Mouse (Mus musculus) limb, embryonic 13.5 days (tissue): ENCODE results near the gene Tmem171. TPM values are rescaled to one million over a fixed set of nuclear protein-coding genes. Genes with fewer than 3 reads are reported as not detected.
A peak's percentile ranks its signal among the peaks of the same experiment; 100 is the strongest.

Experiments used
- ATAC-seq: fragments of 200-750 bp; cut with Nextera tagmentation; 2 replicates; pipeline ENCODE4 v1.8.0; 2017; ENCODE audit warnings: low read depth, moderate number of reproducible peaks, moderate TSS enrichment; ENCODE audit not compliant: low FRiP score
- H3K27ac ChIP-seq: fragments of 300-500 bp; sonication (generic); 2 replicates; pipeline ENCODE4 v1.5.1; 2015; ENCODE audit warnings: inconsistent platforms, mild to moderate bottlenecking, moderate library complexity
- H3K27me3 ChIP-seq: fragments of 300-500 bp; sonication (generic); 2 replicates; pipeline ENCODE4 v1.6.1; 2015; ENCODE audit warnings: mild to moderate bottlenecking, inconsistent platforms
- H3K36me3 ChIP-seq: fragments of 300-500 bp; sonication (generic); 2 replicates; pipeline ENCODE4 v1.6.1; 2015; ENCODE audit warnings: inconsistent platforms, mild to moderate bottlenecking, moderate library complexity
- H3K4me1 ChIP-seq: fragments of 300-500 bp; sonication (generic); 2 replicates; pipeline ENCODE4 v1.6.1; 2015; ENCODE audit warnings: inconsistent platforms
- H3K4me2 ChIP-seq: fragments of 300-500 bp; sonication (generic); replicated peaks from 2 replicates; pipeline ENCODE4 v1.6.1; 2015; ENCODE audit warnings: inconsistent platforms, mild to moderate bottlenecking, moderate library complexity
- H3K4me3 ChIP-seq: fragments of 300-500 bp; sonication (generic); 2 replicates; pipeline ENCODE4 v1.5.1; 2015; ENCODE audit warnings: moderate library complexity, mild to moderate bottlenecking, inconsistent platforms
- H3K9ac ChIP-seq: fragments of 300-500 bp; sonication (generic); 2 replicates; pipeline ENCODE4 v1.6.1; 2015; ENCODE audit warnings: mild to moderate bottlenecking, inconsistent platforms
- H3K9me3 ChIP-seq: fragments of 300-500 bp; sonication (generic); 2 replicates; pipeline ENCODE4 v1.6.1; 2016; ENCODE audit warnings: inconsistent platforms
- WGBS: fragments of 180-500 bp; shearing (Covaris S2); methylation state at CpG from one replicate; pipeline ENCODE4 v1.1.7; 2015; 5-methylcytosine and 5-hydroxymethylcytosine counted together
- polyA plus RNA-seq: library from polyadenylated mRNA; unstranded; fragments of >200 nt; fragmentation: Nextera tagmentation; extraction: Ambion mirVana; gene quantifications from 2 replicates; pipeline ENCODE4 v1.2.1, GENCODE M21; 2015

Tmem171 gene
- polyA plus RNA-seq, 1 experiment from 2014 or later: 0.34 TPM

DNA sequence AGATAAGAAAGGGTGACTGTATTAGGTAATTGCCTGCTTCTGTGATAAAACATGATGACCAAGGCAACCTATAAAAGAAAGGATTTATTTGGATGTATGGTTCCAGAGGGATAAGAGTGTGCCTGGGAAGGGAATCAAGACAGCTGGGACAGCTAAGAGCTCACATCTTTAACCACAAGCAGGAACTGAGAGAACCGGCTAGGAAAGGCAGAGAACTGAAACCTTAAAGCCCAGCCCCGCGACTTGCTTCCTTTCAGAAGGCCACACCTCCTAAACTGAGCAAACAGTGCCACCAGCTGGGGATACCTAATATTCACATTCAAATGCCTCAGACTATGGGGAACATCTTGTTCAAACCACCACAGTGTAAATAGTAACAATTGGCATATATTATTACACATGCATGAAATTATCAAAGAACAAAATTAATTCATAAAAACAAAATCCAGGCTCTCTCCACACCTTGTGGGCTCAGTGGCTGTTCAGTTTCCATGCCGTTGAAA is 32.4 kb downstream of the Tmem171 start:
- 86% methylated on average over 4 of the region's 4 CpGs for WGBS
- 0 out of 2 replicates have a peak, but pooled peaks cover 5% of the 10 kb centered on the region for H3K9me3 ChIP-seq
- no peak overlapping the region for H3K27ac ChIP-seq
- H3K36me3 ChIP-seq: no peaks in the 10 kb centered on the region
- no peak overlapping the region for H3K4me3 ChIP-seq
- H3K4me2 ChIP-seq: no peak overlapping the region
- ATAC-seq: no peak
- no peaks in the 10 kb centered on the region for H3K27me3 ChIP-seq
- H3K4me1 ChIP-seq: 0 out of 2 replicates have a peak, but pooled peaks cover 2% of the 10 kb centered on the region
- no peak overlapping the region for H3K9ac ChIP-seq

DNA sequence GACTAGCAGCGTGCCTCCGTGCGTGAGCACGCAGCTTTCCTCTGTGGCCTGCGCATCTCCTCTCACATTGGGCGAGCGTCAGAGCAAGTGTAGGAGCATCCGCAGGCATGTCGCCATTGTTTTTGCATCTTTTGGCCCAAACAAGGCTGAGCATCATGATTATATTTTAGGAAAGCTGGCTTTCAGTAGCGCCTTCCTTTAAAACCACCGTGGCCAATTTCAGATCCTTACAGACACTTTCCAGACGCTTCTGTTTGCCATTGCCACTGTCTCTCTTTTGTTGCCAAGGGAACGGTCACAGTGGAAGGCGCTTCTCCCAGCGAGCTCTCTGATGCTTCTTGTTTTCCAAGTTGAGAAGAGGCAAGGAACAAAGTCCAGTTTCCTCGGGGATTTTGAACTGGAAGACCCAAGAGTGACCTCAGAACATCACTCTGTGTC is 38.6 kb downstream of the Tmem171 start:
- Histone ChIP-seq H3K4me3 (no peak overlapping the region), H3K4me2 (no peak overlapping the region), H3K9me3 (no peaks in the 10 kb centered on the region), H3K36me3 (no peaks in the 10 kb centered on the region), H3K27ac (no peak overlapping the region), H3K9ac (no peak overlapping the region), H3K4me1 (peaks cover 22% of the 10 kb centered on the region), H3K27me3 (no peaks in the 10 kb centered on the region)
- ATAC-seq: no peak
- 86% methylated on average over 16 of the region's 16 CpGs for whole genome bisulfite sequencing

DNA sequence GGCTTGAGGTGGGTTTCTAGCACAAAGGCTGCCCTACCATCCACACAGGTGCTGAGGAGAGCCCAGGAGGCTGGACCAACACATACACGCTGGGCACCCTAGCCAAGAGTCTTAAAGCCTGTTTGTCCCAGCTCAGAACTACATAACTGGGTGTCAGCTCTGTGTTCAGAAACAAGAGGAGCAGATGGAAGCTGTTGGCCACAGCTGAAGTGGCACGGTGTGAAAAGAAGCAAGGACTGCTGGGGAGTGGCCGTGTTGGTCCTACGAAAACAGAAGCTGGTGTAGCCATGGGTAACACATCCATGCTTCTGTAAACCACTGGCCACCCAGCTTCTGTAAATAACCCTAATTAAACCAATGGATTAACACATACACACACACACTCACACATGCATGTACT is 39.3 kb downstream of the Tmem171 start:
- H3K27ac ChIP-seq: no peak overlapping the region
- 87% methylated on average over 4 of the region's 4 CpGs for WGBS
- no peaks in the 10 kb centered on the region for H3K36me3 ChIP-seq
- H3K4me2 ChIP-seq: no peak overlapping the region
- H3K9me3 ChIP-seq: no peaks in the 10 kb centered on the region
- no peak overlapping the region for H3K9ac ChIP-seq
- no peak overlapping the region for H3K4me3 ChIP-seq
- no peak for ATAC-seq
- H3K4me1 ChIP-seq: peaks cover 22% of the 10 kb centered on the region
- H3K27me3 ChIP-seq: no peaks in the 10 kb centered on the region

DNA sequence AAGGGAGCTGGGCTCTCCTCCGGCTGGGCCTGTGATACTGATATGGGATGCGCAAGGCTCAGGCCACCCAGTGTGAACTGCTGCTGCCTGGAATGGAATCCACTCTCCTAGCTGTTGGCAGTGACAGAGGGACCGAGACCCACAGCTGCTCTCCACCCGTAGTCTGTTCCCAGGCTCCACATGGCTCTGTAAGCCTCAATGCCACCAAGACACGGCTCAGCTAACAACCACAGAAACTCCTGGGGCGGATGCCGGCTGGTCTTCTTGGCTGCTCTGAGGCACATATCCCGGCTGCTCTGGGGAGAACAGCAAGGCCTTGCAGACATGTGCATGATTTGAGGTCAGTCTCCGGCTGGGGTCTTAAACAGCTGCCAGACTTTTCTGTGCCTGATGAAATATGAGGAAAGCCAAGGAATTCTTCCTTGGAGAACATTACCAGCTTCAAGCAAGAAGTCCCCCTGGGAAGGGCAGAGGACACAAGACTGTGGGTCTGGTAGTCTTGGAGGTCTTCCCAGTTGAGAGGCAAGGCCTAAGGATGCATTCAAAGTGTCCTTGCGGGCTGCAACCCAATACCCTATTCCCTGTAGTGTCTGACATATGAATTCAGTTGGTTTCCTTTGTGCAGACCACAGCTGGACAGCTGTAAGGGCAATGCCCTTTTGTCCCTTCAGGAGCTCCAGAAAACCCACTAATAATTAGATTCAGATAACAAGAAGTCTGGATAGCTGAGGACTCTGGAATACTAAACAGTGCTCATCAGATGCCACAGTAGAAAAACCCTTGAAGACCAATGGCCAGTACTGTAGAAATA is 40.3 kb downstream of the Tmem171 start:
- no peak overlapping the region for H3K4me3 ChIP-seq
- H3K4me1 ChIP-seq: peaks cover 22% of the 10 kb centered on the region
- no peaks in the 10 kb centered on the region for H3K27me3 ChIP-seq
- H3K9ac ChIP-seq: no peak overlapping the region
- WGBS: 63% methylated on average over 10 of the region's 10 CpGs
- H3K9me3 ChIP-seq: no peaks in the 10 kb centered on the region
- no peaks in the 10 kb centered on the region for H3K36me3 ChIP-seq
- peak; percentile 82 for ATAC-seq
- no peak overlapping the region for H3K4me2 ChIP-seq
- H3K27ac ChIP-seq: no peak overlapping the region; the same call in 1 of the 2 replicates

DNA sequence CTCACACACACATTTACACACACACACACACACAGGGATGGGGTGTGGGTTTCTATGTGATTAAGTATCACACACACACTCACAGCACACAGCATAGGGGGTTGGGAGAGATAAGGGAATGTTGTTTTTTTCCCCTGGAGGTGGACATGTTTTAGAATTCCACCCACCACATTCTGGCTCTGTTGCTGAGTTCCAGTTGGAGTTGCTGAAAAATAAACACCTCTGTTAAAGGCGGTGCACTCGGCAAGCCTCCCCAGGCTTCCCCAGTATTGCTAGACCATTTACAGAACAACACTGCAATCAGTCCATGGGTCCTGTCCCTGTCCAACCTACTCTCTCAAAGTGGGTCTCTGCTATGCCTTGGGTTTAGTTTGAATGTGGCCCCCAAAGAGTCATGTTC is 42.4 kb downstream of the Tmem171 start:
- Histone ChIP-seq H3K9me3 (no peaks in the 10 kb centered on the region), H3K9ac (no peak overlapping the region), H3K27me3 (no peaks in the 10 kb centered on the region), H3K27ac (no peak overlapping the region), H3K4me3 (no peak overlapping the region), H3K4me2 (no peak overlapping the region), H3K4me1 (peaks cover 22% of the 10 kb centered on the region), H3K36me3 (no peaks in the 10 kb centered on the region)
- no peak for ATAC-seq
- 73% methylated on average over 2 of the region's 2 CpGs for whole genome bisulfite sequencing

DNA sequence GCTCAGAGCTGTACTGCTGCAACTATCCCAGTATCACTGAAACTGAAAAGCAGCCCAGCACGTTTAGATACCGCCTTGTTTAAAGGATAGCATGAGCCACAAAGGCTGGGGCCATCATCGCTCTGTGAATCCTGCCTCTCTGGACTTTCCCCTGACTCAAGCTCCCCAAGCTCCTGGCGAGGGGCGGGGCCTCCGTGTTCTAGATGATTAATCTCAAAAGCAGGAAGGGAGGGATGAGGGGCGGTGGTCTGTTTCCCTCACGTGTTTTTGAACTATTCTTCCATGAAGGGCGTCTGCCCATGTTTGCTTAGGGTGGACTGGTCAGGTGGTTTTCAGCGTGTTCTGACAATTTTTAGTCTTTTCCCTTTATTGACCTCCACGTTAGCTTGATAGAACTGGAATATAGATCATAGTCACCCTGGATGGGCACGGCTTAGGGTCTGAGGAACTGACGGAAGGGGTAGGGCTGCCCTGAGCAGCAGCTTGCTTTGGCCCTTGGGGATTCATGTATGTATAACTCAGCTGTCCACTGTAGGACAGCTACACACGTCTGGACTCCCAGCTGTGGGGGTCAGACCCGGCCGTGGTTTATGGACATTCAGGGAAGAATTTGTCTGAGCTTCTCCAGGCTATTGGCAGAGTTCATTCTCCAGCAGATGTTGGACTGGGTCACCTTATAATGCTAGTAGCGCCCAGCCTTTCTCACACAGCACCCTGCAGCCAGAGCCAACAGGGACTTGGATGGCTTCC is 43.2 kb downstream of the Tmem171 start:
- H3K9me3 ChIP-seq: no peaks in the 10 kb centered on the region
- WGBS: 70% methylated on average over 17 of the region's 17 CpGs
- H3K27ac ChIP-seq: no peak overlapping the region
- no peak overlapping the region for H3K4me2 ChIP-seq
- no peak overlapping the region for H3K9ac ChIP-seq
- H3K27me3 ChIP-seq: no peaks in the 10 kb centered on the region
- H3K4me1 ChIP-seq: peaks cover 22% of the 10 kb centered on the region
- no peaks in the 10 kb centered on the region for H3K36me3 ChIP-seq
- ATAC-seq: no peak
- no peak overlapping the region for H3K4me3 ChIP-seq

DNA sequence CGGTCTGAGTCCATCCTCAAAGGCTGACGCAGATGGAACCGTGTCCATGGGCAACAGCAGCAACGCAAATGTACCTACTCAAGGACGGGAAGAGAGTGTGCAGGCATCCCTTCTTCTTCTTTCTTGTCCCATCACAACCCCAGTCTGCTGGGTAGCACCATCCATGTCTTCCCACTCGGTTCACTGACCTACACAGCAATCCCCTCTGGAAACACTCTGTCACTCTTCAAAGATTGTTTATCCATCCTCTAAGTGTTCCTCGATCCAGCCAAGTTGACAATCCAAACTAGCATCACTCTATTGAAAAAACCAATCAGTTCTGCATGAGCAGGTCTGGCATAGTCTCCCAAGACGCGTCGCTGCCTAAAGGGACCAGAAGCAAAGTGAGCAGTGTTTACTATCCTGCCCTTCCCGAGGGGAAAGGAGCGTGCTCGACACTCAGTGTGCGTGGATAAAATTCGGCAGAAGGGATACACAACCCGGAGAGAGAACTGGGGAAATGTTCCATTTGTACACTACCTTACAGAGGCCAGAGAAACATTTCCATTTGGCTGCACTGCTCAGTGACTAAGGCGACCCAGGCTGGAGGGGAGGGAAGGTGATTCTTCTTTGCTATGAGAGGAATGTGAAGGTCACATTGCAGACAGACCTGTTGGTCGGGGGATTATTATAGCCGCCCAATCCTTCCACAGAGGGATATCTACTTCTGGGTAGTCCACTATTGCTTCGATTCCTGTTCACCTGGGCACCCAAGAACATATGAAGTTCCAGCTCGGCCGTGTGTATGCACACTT is 46.7 kb downstream of the Tmem171 start:
- no peaks in the 10 kb centered on the region for H3K36me3 ChIP-seq
- no peak overlapping the region for H3K9ac ChIP-seq
- no peaks in the 10 kb centered on the region for H3K9me3 ChIP-seq
- H3K27ac ChIP-seq: no peak overlapping the region
- 90% methylated on average over 22 of the region's 22 CpGs for WGBS
- H3K4me1 ChIP-seq: 0 out of 2 replicates have a peak, but pooled peaks cover 7% of the 10 kb centered on the region
- H3K4me2 ChIP-seq: no peak overlapping the region
- H3K27me3 ChIP-seq: no peaks in the 10 kb centered on the region
- ATAC-seq: no peak
- H3K4me3 ChIP-seq: no peak overlapping the region

DNA sequence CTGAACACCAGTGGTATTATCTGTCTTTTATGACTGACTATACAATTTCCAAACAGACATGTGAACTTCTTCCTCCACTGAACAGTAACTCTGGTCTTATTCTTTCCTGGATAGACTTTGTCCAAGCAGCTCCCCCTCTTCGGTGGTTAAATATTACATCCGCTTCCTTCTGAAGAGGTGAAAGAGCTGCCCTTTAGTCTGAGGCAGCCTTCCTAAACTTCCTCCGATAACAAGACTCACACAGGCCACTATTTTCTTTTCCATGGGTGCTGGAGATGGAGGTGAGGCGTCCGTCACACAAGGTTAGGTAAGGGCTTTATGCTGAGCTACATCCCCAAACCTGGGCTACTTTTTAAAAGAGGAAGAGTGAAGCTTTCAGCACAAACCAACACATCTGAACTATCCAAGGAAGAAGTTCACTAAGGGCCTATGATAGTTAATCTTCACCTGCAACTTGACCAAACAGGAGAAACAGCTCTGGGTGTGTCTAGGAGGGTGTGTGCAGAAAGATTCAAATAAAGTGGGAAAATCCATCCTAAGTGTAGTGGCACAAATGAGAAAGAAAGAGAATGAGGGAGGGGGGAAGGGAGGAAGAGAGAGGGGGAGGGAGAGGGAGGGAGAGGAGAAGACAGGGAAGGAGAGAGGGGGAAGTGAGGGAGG is 56.0 kb downstream of the Tmem171 start:
- Histone ChIP-seq H3K9me3 (peaks cover 4% of the 10 kb centered on the region; the same call in 1 of the 2 replicates), H3K27ac (no peak overlapping the region)

DNA sequence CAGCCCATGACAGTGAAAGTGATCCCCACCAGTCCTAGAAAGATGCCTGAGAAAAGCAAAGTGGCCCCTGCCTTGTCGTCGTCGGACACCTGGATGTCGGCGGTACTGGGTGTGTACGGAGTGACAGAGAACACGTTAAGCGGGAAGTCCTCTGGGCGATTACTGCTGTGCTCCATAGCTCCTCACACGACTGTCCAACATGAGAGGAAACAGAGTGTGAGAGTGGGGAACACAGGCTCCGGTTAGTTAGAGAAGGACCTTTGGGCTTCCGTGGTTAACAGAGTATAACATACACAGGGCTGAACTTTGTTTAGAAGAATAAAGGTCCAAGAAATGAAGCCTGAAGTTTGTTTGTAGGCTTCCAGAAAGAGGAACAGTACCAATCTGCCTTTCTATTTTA is 57.5 kb downstream of the Tmem171 start, which contains the start of gene Tmem174:
Gene Tmem174 (minus strand): TSS at position 266 of the 400 bp plus-strand sequence.
- Histone ChIP-seq H3K9ac (no peak within 1 kb of the TSS), H3K4me3 (no peak within 1 kb of the TSS), H3K36me3 (no peaks in the 10 kb centered on the region), H3K27ac (no peak within 1 kb of the TSS), H3K9me3 (peaks cover 4% of the 10 kb centered on the region; the same call in 1 of the 2 replicates), H3K4me1 (peaks cover 5% of the 10 kb centered on the region), H3K27me3 (peaks cover 26% of the 10 kb centered on the region), H3K4me2 (peak within 1 kb of the TSS; percentile 23; the same call in 1 of the 2 replicates)
- ATAC-seq: no peak
- 87% methylated on average over 12 of the region's 12 CpGs for WGBS

More for the DNA sequence above, 56.0 kb downstream of the Tmem171 start:
- 95% methylated on average over 5 of the region's 5 CpGs for WGBS
- no peak for ATAC-seq
- H3K27me3 ChIP-seq: peaks cover 26% of the 10 kb centered on the region
- H3K4me3 ChIP-seq: no peak overlapping the region
- H3K4me1 ChIP-seq: no peaks in the 10 kb centered on the region
- no peak overlapping the region for H3K4me2 ChIP-seq
- H3K36me3 ChIP-seq: no peaks in the 10 kb centered on the region
- no peak overlapping the region for H3K9ac ChIP-seq

DNA sequence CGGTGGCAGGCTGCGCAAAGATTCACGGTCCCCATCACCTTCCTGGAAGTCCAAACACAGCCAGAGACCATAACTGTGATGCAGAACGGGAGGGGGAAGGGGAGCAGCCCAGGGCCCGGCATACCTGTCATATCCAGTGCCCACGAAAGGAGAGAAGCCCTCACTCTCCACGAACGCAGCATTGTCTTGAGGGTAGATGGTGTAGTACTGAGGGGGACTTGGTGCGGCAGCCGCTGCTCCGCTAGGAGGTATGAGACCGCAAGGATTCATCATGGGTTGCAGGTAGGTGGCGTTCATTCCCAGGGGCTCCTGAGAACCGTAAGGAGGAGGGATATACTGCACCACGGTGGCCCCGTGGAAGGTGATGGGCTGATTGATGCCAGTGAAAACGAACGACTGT is 58.1 kb downstream of the Tmem171 start:
- Histone ChIP-seq H3K4me1 (peaks cover 8% of the 10 kb centered on the region), H3K4me3 (no peak overlapping the region), H3K27me3 (peaks cover 26% of the 10 kb centered on the region), H3K4me2 (peak overlapping the region; percentile 23; the same call in 1 of the 2 replicates), H3K9me3 (peaks cover 4% of the 10 kb centered on the region; the same call in 1 of the 2 replicates), H3K9ac (no peak overlapping the region), H3K27ac (no peak overlapping the region), H3K36me3 (no peaks in the 10 kb centered on the region)
- 64% methylated on average over 18 of the region's 18 CpGs for WGBS
- ATAC-seq: no peak
